Mouse (Mus musculus) heart, embryonic 11.5 days (tissue): ENCODE results near the gene Defb29. TPM values are rescaled to one million over a fixed set of nuclear protein-coding genes. Genes with fewer than 3 reads are reported as not detected.

Experiments
- ATAC-seq: fragments of 200-750 bp; cut with Nextera tagmentation; replicated peaks from 2 replicates; pipeline ENCODE4 v1.8.0; 2017; ENCODE audit warnings: moderate library complexity; ENCODE audit not compliant: insufficient number of reproducible peaks, low FRiP score, low TSS enrichment
- H3K27ac ChIP-seq: fragments of 300-500 bp; sonication (generic); 2 replicates; pipeline ENCODE4 v1.5.1; 2014; ENCODE audit warnings: mild to moderate bottlenecking, low read depth, low read length
- H3K27me3 ChIP-seq: fragments of 300-500 bp; sonication (generic); 2 replicates; pipeline ENCODE4 v1.6.1; 2014; ENCODE audit warnings: mild to moderate bottlenecking, low read length, mixed read lengths; ENCODE audit not compliant: control insufficient read depth, insufficient read depth
- H3K36me3 ChIP-seq: fragments of 300-500 bp; sonication (generic); 2 replicates; pipeline ENCODE4 v1.6.1; 2014; ENCODE audit warnings: mild to moderate bottlenecking, low read length, moderate library complexity, mixed read lengths; ENCODE audit not compliant: control insufficient read depth, insufficient read depth
- H3K4me1 ChIP-seq: fragments of 300-500 bp; sonication (generic); 2 replicates; pipeline ENCODE4 v1.6.1; 2014; ENCODE audit warnings: low read length; ENCODE audit not compliant: control insufficient read depth, insufficient read depth
- H3K4me2 ChIP-seq: fragments of 300-500 bp; sonication (generic); 2 replicates; pipeline ENCODE4 v1.6.1; 2014; ENCODE audit warnings: mild to moderate bottlenecking, moderate library complexity
- H3K4me3 ChIP-seq: fragments of 300-500 bp; sonication (generic); 2 replicates; pipeline ENCODE4 v1.5.1; 2014; ENCODE audit warnings: low read depth, low read length
- H3K9ac ChIP-seq: fragments of 300-500 bp; sonication (generic); 2 replicates; pipeline ENCODE4 v1.6.1; 2014; ENCODE audit warnings: mild to moderate bottlenecking, low read depth, low read length, moderate library complexity
- H3K9me3 ChIP-seq: fragments of 300-500 bp; sonication (generic); replicated peaks from 2 replicates; pipeline ENCODE4 v1.6.1; 2016; ENCODE audit warnings: low read length; ENCODE audit not compliant: control insufficient read depth
- polyA plus RNA-seq: library from polyadenylated mRNA; unstranded; fragments of >200 nt; fragmentation: Nextera tagmentation; extraction: Ambion mirVana; gene quantifications from 2 replicates; pipeline ENCODE4 v1.2.1, GENCODE M21; 2014

The Defb29 gene
- polyA plus RNA-seq, 1 experiment from 2014 or later = not detected

DNA sequence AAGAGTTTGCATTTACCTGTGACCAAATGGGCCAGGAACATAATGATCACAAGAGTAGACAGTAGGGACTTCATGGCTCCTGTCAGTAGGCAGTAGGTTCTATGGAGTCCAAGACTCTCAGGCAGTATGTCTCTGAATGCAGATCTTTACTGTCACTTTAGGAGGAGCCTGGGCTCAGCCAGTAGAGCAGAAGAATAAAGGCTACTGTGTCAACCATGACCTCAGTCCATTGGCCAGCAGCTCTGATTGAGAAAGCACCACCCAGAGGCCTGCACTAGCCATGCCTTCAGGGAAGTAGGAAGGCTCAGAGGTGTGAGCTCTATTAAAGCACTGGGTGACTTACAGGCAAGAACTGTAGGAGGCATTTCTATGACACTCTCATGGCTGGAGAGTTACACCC is 49.9 kb downstream of the Defb29 start, which contains the start of gene Defb22:
Gene Defb22, minus strand, starts transcription at position 101 of the 400 bp plus-strand sequence.
- Histone ChIP-seq H3K36me3 (no peaks in the 10 kb centered on the region), H3K27me3 (no peaks in the 10 kb centered on the region), H3K9me3 (no peaks in the 10 kb centered on the region), H3K9ac (no peak within 1 kb of the TSS), H3K4me1 (no peaks in the 10 kb centered on the region), H3K27ac (no peak within 1 kb of the TSS), H3K4me2 (no peak within 1 kb of the TSS), H3K4me3 (no peak within 1 kb of the TSS)
- no peak for ATAC-seq

Other genes with a start within 250 kb of the Defb29 start
- 25.1 and 25.7 TPM in 2 replicates for gene Tbc1d20, start 246.3 kb downstream of the Defb29 start, polyA plus RNA-seq
- 62.6 and 64.5 TPM in 2 replicates for gene Rbck1, start 207.4 kb downstream of the Defb29 start, polyA plus RNA-seq
- gene Trib3, start 196.1 kb downstream of the Defb29 start, polyA plus RNA-seq = 3.4 and 3.6 TPM in 2 replicates
- 3.8 and 5.5 TPM in 2 replicates for gene Nrsn2, start 163.5 kb downstream of the Defb29 start, polyA plus RNA-seq
- gene Sox12, start 142.0 kb downstream of the Defb29 start, polyA plus RNA-seq = 12.9 and 13.9 TPM in 2 replicates
- gene Zcchc3, start 125.1 kb downstream of the Defb29 start, polyA plus RNA-seq = 50.9 and 55.4 TPM in 2 replicates
- gene 6820408C15Rik, start 124.5 kb downstream of the Defb29 start, polyA plus RNA-seq = 1.4 and 1.5 TPM in 2 replicates
- not detected in 2 replicates for gene Defb23, start 75.5 kb downstream of the Defb29 start, polyA plus RNA-seq
- gene Defb20, start 63.0 kb downstream of the Defb29 start, polyA plus RNA-seq = not detected in 2 replicates
- not detected in 2 replicates for gene Defb22, start 50.0 kb downstream of the Defb29 start, polyA plus RNA-seq
- not detected in 2 replicates for gene Defb26, start 28.4 kb downstream of the Defb29 start, polyA plus RNA-seq
- not detected in 2 replicates for gene Defb28, start 21.8 kb downstream of the Defb29 start, polyA plus RNA-seq
- gene Gm17416, start 29.2 kb upstream of the Defb29 start, polyA plus RNA-seq = not detected in 2 replicates
- gene Defb21, start 32.6 kb upstream of the Defb29 start, polyA plus RNA-seq = not detected in 2 replicates
- 1.5 TPM in 1 of 2 replicates, not detected in the other for gene Defb19, start 40.2 kb upstream of the Defb29 start, polyA plus RNA-seq
- gene Defb45, start 59.3 kb upstream of the Defb29 start, polyA plus RNA-seq = not detected in 2 replicates
- not detected in 2 replicates for gene Defb36, start 64.2 kb upstream of the Defb29 start, polyA plus RNA-seq
- 1.2 and 1.4 TPM in 2 replicates for gene Defb25, start 83.0 kb upstream of the Defb29 start, polyA plus RNA-seq
- 5.8 and 6.1 TPM in 2 replicates for gene Rem1, start 86.9 kb upstream of the Defb29 start, polyA plus RNA-seq
- 92.3 and 92.8 TPM in 2 replicates for gene H13, start 129.4 kb upstream of the Defb29 start, polyA plus RNA-seq
- gene Mcts2, start 146.9 kb upstream of the Defb29 start, polyA plus RNA-seq = 22.2 and 29.2 TPM in 2 replicates
- gene Id1, start 196.2 kb upstream of the Defb29 start, polyA plus RNA-seq = 95.3 and 98.1 TPM in 2 replicates
- gene Cox4i2, start 214.1 kb upstream of the Defb29 start, polyA plus RNA-seq = 22.4 and 22.5 TPM in 2 replicates